Mouse (Mus musculus) retina, adult 2 months (tissue): ENCODE measurements around the gene Arhgap6.

Experiments used
- DNase-seq: peaks from one replicate; pipeline ENCODE4 v3.0.0-alpha.2; 2012; ENCODE audit warnings: low read depth, low spot score

Gene Arhgap6

GRCm38 (mm10) chrX:168980370-168980769 is 185.5 kb downstream of the Arhgap6 start:
- no peak for DNase-seq

DNA sequence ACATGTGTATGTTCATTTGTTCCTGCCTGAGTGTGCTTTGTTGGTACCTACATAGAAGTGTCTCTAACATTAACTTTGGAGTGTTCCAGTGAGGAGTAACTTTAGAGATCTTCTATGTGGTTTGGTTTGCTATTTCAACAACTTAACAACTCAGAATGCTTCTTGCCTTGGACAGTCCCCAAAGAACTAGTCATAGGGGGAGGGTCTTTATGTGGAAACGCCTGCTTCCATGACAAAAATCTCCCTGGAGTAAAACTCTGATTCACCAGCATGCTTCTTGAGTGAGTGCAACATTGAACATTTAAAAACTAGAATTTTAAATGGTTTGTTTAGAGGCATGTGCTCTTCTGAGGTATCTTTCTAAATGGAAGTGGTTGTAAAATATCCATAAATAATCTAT is 212.2 kb downstream of the Arhgap6 start:
- DNase-seq, result no peak

DNA sequence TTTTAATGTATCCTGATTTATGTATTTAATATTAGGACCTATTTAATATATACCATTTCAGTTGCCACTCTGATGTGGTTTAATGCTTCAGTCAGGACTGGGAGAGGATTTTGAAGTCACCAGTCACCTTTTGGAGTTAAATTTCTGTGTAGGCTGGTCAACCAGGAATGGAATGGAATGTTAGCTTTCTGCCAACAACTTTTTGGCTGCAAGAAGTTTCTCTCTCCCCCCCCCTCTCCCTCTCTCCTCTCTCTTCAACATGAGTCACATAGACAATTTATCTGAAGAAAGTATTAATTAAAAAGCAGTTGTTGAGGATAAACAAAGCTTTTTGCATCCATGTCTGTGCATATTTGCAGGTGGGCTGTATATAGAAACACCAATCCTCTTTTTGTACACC is 217.8 kb downstream of the Arhgap6 start:
- no peak for DNase-seq

- DNase-seq, result no peak
Observed at GRCm38 (mm10) chrX:169034390-169034789, 239.5 kb downstream of the Arhgap6 start.

GRCm38 (mm10) chrX:169036403-169037296 is 241.8 kb downstream of the Arhgap6 start:
- DNase-seq, result no peak

- DNase-seq, result no peak
Observed at GRCm38 (mm10) chrX:169037401-169037800, 242.5 kb downstream of the Arhgap6 start.

GRCm38 (mm10) chrX:169043872-169044271 is 249.0 kb downstream of the Arhgap6 start:
- DNase-seq, result no peak

GRCm38 (mm10) chrX:169047595-169047994 is 252.7 kb downstream of the Arhgap6 start:
- DNase-seq, result no peak

GRCm38 (mm10) chrX:169049550-169049949 is 254.7 kb downstream of the Arhgap6 start:
- no peak for DNase-seq

GRCm38 (mm10) chrX:169053907-169054476 is 259.1 kb downstream of the Arhgap6 start:
- DNase-seq, result no peak

DNA sequence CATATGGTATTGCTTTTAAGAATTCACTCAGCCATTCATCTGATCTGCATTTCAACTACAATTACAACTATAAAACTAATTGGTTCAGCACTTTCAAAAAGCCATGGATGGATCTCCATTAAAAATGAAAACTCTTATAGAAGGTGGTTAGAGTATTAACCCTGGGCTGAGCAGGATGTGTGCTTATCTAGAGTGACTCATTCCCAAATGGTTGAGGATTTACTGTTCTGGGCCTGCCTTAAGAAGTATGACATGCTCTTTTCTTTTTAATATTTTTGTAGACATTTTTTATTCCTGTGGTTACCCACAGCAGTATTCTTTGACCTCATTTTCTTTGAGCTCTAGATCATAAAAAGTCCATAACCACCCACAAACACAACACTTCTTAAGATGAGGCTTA is 267.7 kb downstream of the Arhgap6 start:
- DNase-seq, result no peak

- DNase-seq, result no peak
Observed at GRCm38 (mm10) chrX:169065298-169065697, 270.4 kb downstream of the Arhgap6 start.

GRCm38 (mm10) chrX:169065922-169066321 is 271.0 kb downstream of the Arhgap6 start:
- no peak for DNase-seq

DNA sequence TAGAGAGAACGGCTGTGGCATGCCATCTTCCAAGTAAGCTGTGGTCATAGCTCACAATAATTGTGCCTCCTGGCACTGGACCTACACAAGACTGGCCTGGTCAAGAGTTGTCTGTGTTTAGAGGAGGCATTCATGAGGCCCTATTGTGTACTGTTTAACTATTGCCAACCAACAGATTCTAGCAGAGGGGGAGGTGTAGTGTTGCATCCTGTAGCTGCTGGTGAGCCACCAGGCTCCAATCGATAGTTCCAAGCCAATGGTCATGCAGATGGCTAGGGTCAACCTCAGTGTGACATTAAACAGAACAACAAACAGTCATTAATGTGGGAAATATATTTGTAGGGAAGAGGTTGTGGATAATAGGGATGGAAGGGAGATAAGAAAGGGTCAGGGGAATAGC is 280.1 kb downstream of the Arhgap6 start:
- DNase-seq, result no peak

- DNase-seq, result no peak
Observed at GRCm38 (mm10) chrX:169081609-169082008, 286.7 kb downstream of the Arhgap6 start.

- peak; percentile 13 for DNase-seq
Observed at GRCm38 (mm10) chrX:169085871-169086270, 291.0 kb downstream of the Arhgap6 start.

DNA sequence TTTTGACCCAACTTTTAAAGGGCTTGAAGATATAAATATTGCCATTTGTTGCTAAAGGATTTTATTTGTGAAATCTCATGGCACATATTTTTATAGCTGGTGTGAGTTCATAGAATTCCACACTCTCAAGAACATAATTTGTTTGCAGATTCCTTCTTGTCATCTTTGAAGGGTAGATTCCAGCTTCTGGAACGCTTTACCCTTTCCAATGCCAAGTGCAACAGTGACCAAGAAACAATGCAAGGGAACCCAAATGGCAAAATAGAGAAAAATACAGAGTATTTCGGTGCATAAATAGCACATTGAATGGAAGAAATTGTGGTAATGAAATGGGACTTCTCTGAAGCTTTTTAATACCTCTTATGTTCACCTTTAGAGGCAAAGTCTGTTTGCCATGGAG is 294.3 kb downstream of the Arhgap6 start:
- DNase-seq, result no peak

GRCm38 (mm10) chrX:169094601-169095000 is 299.7 kb downstream of the Arhgap6 start:
- no peak for DNase-seq

- no peak for DNase-seq
Observed at GRCm38 (mm10) chrX:169095584-169095983, 300.7 kb downstream of the Arhgap6 start.

GRCm38 (mm10) chrX:169102665-169103064 is 307.8 kb downstream of the Arhgap6 start:
- DNase-seq, result no peak

GRCm38 (mm10) chrX:169106048-169106622 is 311.2 kb downstream of the Arhgap6 start:
- no peak for DNase-seq

GRCm38 (mm10) chrX:169107372-169107771 is 312.5 kb downstream of the Arhgap6 start:
- DNase-seq, result no peak

DNA sequence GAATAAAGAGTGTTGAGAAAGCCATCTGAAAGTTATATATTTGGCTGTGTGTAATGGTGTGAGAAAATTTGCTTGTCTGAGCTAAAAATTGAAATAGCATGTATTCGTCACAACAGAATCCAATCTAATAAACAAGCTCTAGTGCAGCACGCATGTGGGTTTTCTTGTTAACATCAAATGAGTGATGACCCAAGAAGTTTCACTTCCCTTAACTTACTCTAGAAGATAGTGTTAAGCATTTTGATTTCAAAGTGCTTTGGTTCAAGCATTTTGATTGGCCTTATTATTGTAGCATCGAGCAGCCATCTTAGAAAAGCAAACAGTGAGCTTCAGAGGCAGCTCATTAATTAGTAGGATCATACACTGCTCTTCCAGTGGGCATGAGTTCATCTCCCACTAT is 315.1 kb downstream of the Arhgap6 start:
- DNase-seq, result no peak
